In genomic region chr1:133133425-133133824, GRCm38 (mm10) we compare ENCODE assay signal across 8 mouse cellular contexts. TPM values are rescaled to one million over a fixed set of nuclear protein-coding genes. Genes with fewer than 3 reads are reported as not detected.
A peak's percentile ranks its signal among the peaks of the same experiment; 100 is the strongest.
DNase-seq lines count a peak whose midpoint lies in the region; ATAC-seq and TF ChIP-seq lines count a peak whose summit lies in the region.

No protein-coding gene starts in this region.

- peak overlapping the region; percentile 97 for H3K27ac ChIP-seq in layer of hippocampus, adult 2 months
- H3K27ac ChIP-seq in embryonic facial prominence, embryonic 10.5 days (replicated peaks), result peak overlapping the region; percentile 97
- no peak overlapping the region for H3K27ac ChIP-seq in hindbrain, embryonic 14.5 days
- peak overlapping the region; percentile 92 for H3K27ac ChIP-seq in macrophage

- no peaks in the 10 kb centered on the region for H3K9me3 ChIP-seq in embryonic facial prominence, embryonic 10.5 days
- H3K9me3 ChIP-seq in hindbrain, embryonic 14.5 days (ENCODE audit: control insufficient read depth, low read length), result no peaks in the 10 kb centered on the region

- WGBS in embryonic facial prominence, embryonic 10.5 days, result 27% methylated on average over 2 of the region's 2 CpGs
- 12% methylated on average over 2 of the region's 2 CpGs for WGBS in hindbrain, embryonic 14.5 days
- 4% methylated on average over 2 of the region's 2 CpGs for WGBS in macrophage (ENCODE audit: missing documents)

- H3K4me2 ChIP-seq in hindbrain, embryonic 14.5 days (replicated peaks), result peak overlapping the region; percentile 95

- peak overlapping the region; percentile 90 for H3K9ac ChIP-seq in hindbrain, embryonic 14.5 days

- H3K4me3 ChIP-seq in layer of hippocampus, adult 2 months, result peak overlapping the region; percentile 80
- H3K4me3 ChIP-seq in embryonic facial prominence, embryonic 10.5 days, result peak overlapping the region; percentile 78
- peak overlapping the region; percentile 71 for H3K4me3 ChIP-seq in hindbrain, embryonic 14.5 days (replicated peaks; ENCODE audit: low read length)
- H3K4me3 ChIP-seq in macrophage (ENCODE audit: inconsistent target), result peak overlapping the region; percentile 97

- no peak for TF ChIP-seq CTCF in layer of hippocampus, adult 2 months (conservative IDR thresholded peaks at IDR 0.05)

- H3K79me2 ChIP-seq in macrophage (ENCODE audit: inconsistent target), result peaks cover 71% of the 10 kb centered on the region

- no peak for ATAC-seq in hindbrain, embryonic 14.5 days (ENCODE audit: low FRiP score)

- H3K36me3 ChIP-seq in embryonic facial prominence, embryonic 10.5 days (replicated peaks), result peaks cover 59% of the 10 kb centered on the region
- peaks cover 38% of the 10 kb centered on the region for H3K36me3 ChIP-seq in hindbrain, embryonic 14.5 days (replicated peaks; ENCODE audit: control insufficient read depth, insufficient read depth)
- H3K36me3 ChIP-seq in macrophage (ENCODE audit: inconsistent target), result peaks cover 21% of the 10 kb centered on the region; the same call in 1 of the 2 replicates

- H3K4me1 ChIP-seq in embryonic facial prominence, embryonic 10.5 days, result peaks cover 54% of the 10 kb centered on the region
- H3K4me1 ChIP-seq in hindbrain, embryonic 14.5 days (replicated peaks; ENCODE audit: control insufficient read depth, insufficient read depth, low read length), result peaks cover 54% of the 10 kb centered on the region

- DNase-seq in layer of hippocampus, adult 2 months (ENCODE audit: low spot score in 2 of 2), result no peak
- DNase-seq in layer of hippocampus, adult 8-10 months (ENCODE audit: low spot score in 2 of 2), result no peak
- no peak for DNase-seq in embryonic facial prominence, embryonic 10.5 days (ENCODE audit: low spot score)
- no peak for DNase-seq in hindbrain, embryonic 14.5 days (ENCODE audit: low spot score)
- no peak for DNase-seq in urinary bladder, postnatal 36 days (ENCODE audit: low spot score in 2 of 2)
- DNase-seq in ovary, postnatal 36 days (ENCODE audit: low spot score), result no peak
- no peak for DNase-seq in embryo, embryonic 10.5 days (ENCODE audit: low spot score)

- no peaks in the 10 kb centered on the region for H3K27me3 ChIP-seq in embryonic facial prominence, embryonic 10.5 days (replicated peaks; ENCODE audit: low read depth, poor library complexity, severe bottlenecking)
- no peaks in the 10 kb centered on the region for H3K27me3 ChIP-seq in hindbrain, embryonic 14.5 days (ENCODE audit: control insufficient read depth, insufficient read depth, low read length)

RNA-seq across cellular contexts. Expression of gene Ppp1r15b, which starts 2.5 kb away (rescaled TPM):
- 10 to 100 TPM; 38.5 to 39.8 TPM for total RNA-seq in layer of hippocampus, adult 2 months (2021)
- 10 to 100 TPM; 39.6 to 47.7 (median 43.0) TPM for total RNA-seq in layer of hippocampus, adult 8-10 months (2022)
- 49.4 and 57.3 TPM in 2 replicates for polyA plus RNA-seq in embryonic facial prominence, embryonic 10.5 days (2016; fragmentation: Nextera tagmentation; extraction: Ambion mirVana)
- polyA plus RNA-seq in hindbrain, embryonic 14.5 days (2014; fragmentation: Nextera tagmentation; extraction: Ambion mirVana), result 29.6 and 36.0 TPM in 2 replicates
- 100 to 1,000 TPM in 6 of 26 experiments, 10 to 100 TPM in 20; 28.2 to 162 (median 79.5) TPM for total RNA-seq in macrophage (2018; cell fraction: chromatin; rRNA removed)
- total RNA-seq in macrophage (2018; cell fraction: cytosol; rRNA removed), result 100 to 1,000 TPM in 3 of 26 experiments, 10 to 100 TPM in 23; 50.0 to 199 (median 78.2) TPM
- total RNA-seq in macrophage (2018; cell fraction: nucleus; rRNA removed), result 100 to 1,000 TPM in 16 of 26 experiments, 10 to 100 TPM in 10; 43.6 to 286 (median 150) TPM
- polyA plus RNA-seq in macrophage (2018), result 26.8 to 38.2 TPM (median 32.7 TPM) in 3 replicates

RNA-seq across cellular contexts. Expression of gene Plekha6, which starts 30.6 kb away (rescaled TPM):
- total RNA-seq in layer of hippocampus, adult 2 months (2021), result 10 to 100 TPM; 47.6 to 55.0 TPM
- total RNA-seq in layer of hippocampus, adult 8-10 months (2022), result 10 to 100 TPM; 61.6 to 69.8 (median 62.7) TPM
- 3.4 and 3.7 TPM in 2 replicates for polyA plus RNA-seq in embryonic facial prominence, embryonic 10.5 days (2016; fragmentation: Nextera tagmentation; extraction: Ambion mirVana)
- 21.4 and 22.2 TPM in 2 replicates for polyA plus RNA-seq in hindbrain, embryonic 14.5 days (2014; fragmentation: Nextera tagmentation; extraction: Ambion mirVana)
- 1 to 10 TPM in 4 of 26 experiments, under 1 TPM in 9, not detected in 13; 0.15 to 4.0 (median 0.74) TPM for total RNA-seq in macrophage (2018; cell fraction: chromatin; rRNA removed)
- total RNA-seq in macrophage (2018; cell fraction: cytosol; rRNA removed), result under 1 TPM in 15 of 26 experiments, not detected in 11; 0.03 to 0.26 (median 0.09) TPM
- total RNA-seq in macrophage (2018; cell fraction: nucleus; rRNA removed), result 1 to 10 TPM in 2 of 26 experiments, under 1 TPM in 8, not detected in 16; 0.16 to 2.6 (median 0.42) TPM
- polyA plus RNA-seq in macrophage (2018), result not detected in 3 replicates
